Mouse (Mus musculus) lung, adult 2 months (tissue): ENCODE measurements around the gene Ppil2.

ENCODE experiments used
- CTCF ChIP-seq: fragments of 200-500 bp; IDR thresholded peaks from 2 replicates; pipeline ENCODE4 v1.5.1; 2011; ENCODE audit warnings: mild to moderate bottlenecking, low read length, control low read depth; ENCODE audit not compliant: insufficient read depth
- POLR2A ChIP-seq: fragments of 200-500 bp; IDR thresholded peaks from 2 replicates; pipeline ENCODE4 v1.6.1; 2011; ENCODE audit warnings: low read depth, mild to moderate bottlenecking, control low read depth, low read length, borderline replicate concordance; ENCODE audit errors: extremely low read depth

DNA sequence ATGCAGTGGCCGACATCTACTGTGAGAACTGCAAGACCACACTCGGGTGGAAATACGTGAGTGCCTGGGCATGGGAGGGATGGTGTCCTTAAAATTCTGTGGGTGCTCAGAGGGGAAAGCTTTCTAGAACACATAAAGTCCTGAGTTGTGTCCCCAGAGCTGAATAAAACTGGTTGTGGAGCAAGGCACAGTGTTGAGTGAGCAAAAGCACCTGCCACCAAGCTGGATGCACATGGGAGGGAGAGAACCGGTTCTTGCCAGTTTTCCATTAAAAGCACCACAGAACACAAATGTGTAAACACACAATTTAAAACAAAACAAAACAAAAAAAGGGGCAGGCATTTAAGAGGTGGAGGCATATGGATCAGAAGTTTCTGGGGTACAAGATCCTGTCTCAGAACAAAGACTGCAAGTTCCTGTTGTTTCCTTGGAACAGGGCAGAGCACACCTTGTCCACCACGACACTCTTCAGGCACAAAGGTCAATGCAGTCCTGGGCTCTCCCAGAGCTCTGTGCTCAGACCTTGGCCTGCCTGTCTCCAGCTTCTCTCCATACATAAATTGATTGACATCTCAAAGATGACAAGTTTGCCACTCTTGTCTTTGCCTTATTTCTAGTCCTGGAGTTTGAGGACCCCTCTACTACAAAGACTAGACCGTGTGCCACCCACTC is 28.8 kb downstream of the Ppil2 start:
- TF ChIP-seq POLR2A (no peak), CTCF (no peak)
